Mouse (Mus musculus) heart, adult 2 months (tissue): ENCODE measurements around the gene Slc25a14. TPM values are rescaled to one million over a fixed set of nuclear protein-coding genes. Genes with fewer than 3 reads are reported as not detected.
A peak's percentile ranks its signal among the peaks of the same experiment; 100 is the strongest.

ENCODE experiments used
- DNase-seq, 2 experiments: peaks; one replicate each; pipeline ENCODE4 v3.0.0; 2021
- H3K27ac ChIP-seq: fragments of 200-600 bp; 2 replicates; pipeline ENCODE4 v1.8.1; 2022
- H3K27me3 ChIP-seq: fragments of 200-500 bp; 2 replicates; pipeline ENCODE4 v1.6.1; 2012; ENCODE audit warnings: mild to moderate bottlenecking, low read length, inconsistent platforms, mixed read lengths; ENCODE audit not compliant: control insufficient read depth, insufficient read depth
- H3K36me3 ChIP-seq: fragments of 200-500 bp; 2 replicates; pipeline ENCODE4 v1.6.1; 2012; ENCODE audit warnings: low read length, inconsistent platforms; ENCODE audit not compliant: control insufficient read depth, insufficient read depth
- H3K4me1 ChIP-seq: fragments of 200-500 bp; 2 replicates; pipeline ENCODE4 v1.6.1; 2011; ENCODE audit warnings: low read length; ENCODE audit not compliant: control insufficient read depth, insufficient read depth
- H3K4me3 ChIP-seq: fragments of 200-600 bp; 2 replicates; pipeline ENCODE4 v1.8.1; 2022
- H3K79me2 ChIP-seq: fragments of 200-500 bp; replicated peaks from 2 replicates; pipeline ENCODE4 v1.6.1; 2012; ENCODE audit warnings: mild to moderate bottlenecking, inconsistent platforms, low read length, moderate library complexity, mixed read lengths; ENCODE audit not compliant: control insufficient read depth, insufficient read depth
- H3K9ac ChIP-seq: fragments of 200-500 bp; 2 replicates; pipeline ENCODE4 v1.6.1; 2012; ENCODE audit warnings: low read depth, mild to moderate bottlenecking, control low read depth, inconsistent platforms, low read length, mixed read lengths
- CTCF ChIP-seq: fragments of 200-600 bp; IDR thresholded peaks from 2 replicates; pipeline ENCODE4 v1.8.1; 2022; ENCODE audit warnings: antibody characterized with exemption, mild to moderate bottlenecking, moderate library complexity
- EP300 ChIP-seq: fragments of 200-500 bp; IDR thresholded peaks from 2 replicates; pipeline ENCODE4 v1.6.1; 2011; ENCODE audit warnings: low read depth, low read length, control low read depth; ENCODE audit not compliant: insufficient read depth
- POLR2A ChIP-seq: fragments of 200-500 bp; IDR thresholded peaks from 2 replicates; pipeline ENCODE4 v1.6.1; 2011; ENCODE audit warnings: mild to moderate bottlenecking, low read depth, low read length, control low read depth; ENCODE audit not compliant: insufficient read depth
- WGBS: fragments of 180-500 bp; shearing (Covaris S2); methylation state at CpG from one replicate; pipeline ENCODE4 v1.1.7; 2018; 5-methylcytosine and 5-hydroxymethylcytosine counted together
- intact Hi-C: fragments of 180-260 bp; cut with DNase I; formaldehyde crosslinking; loops from one replicate; pipeline ENCODE4 v1.15.1; 2025
- polyA plus RNA-seq: library from polyadenylated mRNA; depleted of rRNA; stranded (reverse); fragments of >200 nt; gene quantifications from 2 replicates; pipeline ENCODE4 v1.2.3, GENCODE M21; 2012
- total RNA-seq, 2 experiments: library from RNA; stranded (reverse); gene quantifications; 2 replicates each; pipeline ENCODE4 v1.2.3; 2021

The Slc25a14 gene
- total and polyA plus RNA-seq, 3 experiments = 1.6 to 2.1 (median 1.9) TPM

- Histone ChIP-seq H3K4me1 (no peaks in the 10 kb centered on the region), H3K79me2 (no peaks in the 10 kb centered on the region), H3K9ac (no peak overlapping the region), H3K27ac (no peak overlapping the region), H3K36me3 (no peaks in the 10 kb centered on the region), H3K27me3 (no peaks in the 10 kb centered on the region), H3K4me3 (no peak overlapping the region)
- no peak for TF ChIP-seq CTCF
- intact Hi-C loops = no loop called here
- 44% methylated on average over 6 of the region's 6 CpGs for WGBS
- no peak for DNase-seq
Measured at GRCm38 (mm10) chrX:48666807-48667206, 43.6 kb downstream of the Slc25a14 start.

- Histone ChIP-seq H3K27ac (no peak overlapping the region), H3K27me3 (no peaks in the 10 kb centered on the region), H3K36me3 (no peaks in the 10 kb centered on the region), H3K4me3 (no peak overlapping the region), H3K79me2 (no peaks in the 10 kb centered on the region), H3K4me1 (no peaks in the 10 kb centered on the region), H3K9ac (no peak overlapping the region)
- TF ChIP-seq CTCF (peak; percentile 25), POLR2A (no peak)
- 56% methylated on average over 3 of the region's 3 CpGs for WGBS
- intact Hi-C loops = no loop called here
- DNase-seq = no peak
Measured at GRCm38 (mm10) chrX:48669588-48669987, 46.4 kb downstream of the Slc25a14 start.

- no peak for TF ChIP-seq CTCF
- no peak for TF ChIP-seq EP300
- no peak for TF ChIP-seq POLR2A
Measured at GRCm38 (mm10) chrX:48671714-48672113, 48.5 kb downstream of the Slc25a14 start.

GRCm38 (mm10) chrX:48674171-48674570 is 51.0 kb downstream of the Slc25a14 start, which contains the start of gene Gpr119:
Gene Gpr119, minus strand, starts transcription at chrX:48674478.
- DNase-seq = no peak
- Histone ChIP-seq H3K36me3 (no peaks in the 10 kb centered on the region), H3K4me1 (no peaks in the 10 kb centered on the region), H3K27ac (no peak within 1 kb of the TSS), H3K4me3 (no peak within 1 kb of the TSS), H3K9ac (no peak within 1 kb of the TSS), H3K79me2 (no peaks in the 10 kb centered on the region), H3K27me3 (no peaks in the 10 kb centered on the region)
- intact Hi-C loops = no loop called here
- no peak for TF ChIP-seq POLR2A
- TF ChIP-seq EP300 = no peak
- TF ChIP-seq CTCF = no peak
- WGBS = 28% methylated on average over 4 of the region's 4 CpGs

More at GRCm38 (mm10) chrX:48671714-48672113, 48.5 kb downstream of the Slc25a14 start:
- Histone ChIP-seq H3K36me3 (no peaks in the 10 kb centered on the region), H3K27ac (no peak overlapping the region), H3K4me1 (no peaks in the 10 kb centered on the region), H3K4me3 (no peak overlapping the region), H3K9ac (no peak overlapping the region), H3K27me3 (no peaks in the 10 kb centered on the region), H3K79me2 (no peaks in the 10 kb centered on the region)
- intact Hi-C loops = no loop called here
- 44% methylated on average over 3 of the region's 3 CpGs for WGBS
- DNase-seq = no peak

- H3K27ac ChIP-seq = no peak overlapping the region
- H3K9ac ChIP-seq = no peak overlapping the region
- no peaks in the 10 kb centered on the region for H3K79me2 ChIP-seq
- 19% methylated on average over 3 of the region's 3 CpGs for WGBS
- intact Hi-C loops = loop anchor here (10.0 kb wide), 1 partner anchor 621 kb away; no protein-coding TSS in a partner anchor
- no peaks in the 10 kb centered on the region for H3K4me1 ChIP-seq
- TF ChIP-seq POLR2A (no peak), EP300 (no peak), CTCF (peak; percentile 87)
- peak; percentile 6 to 41 for DNase-seq
- no peaks in the 10 kb centered on the region for H3K36me3 ChIP-seq
- H3K27me3 ChIP-seq = no peaks in the 10 kb centered on the region
- no peak overlapping the region for H3K4me3 ChIP-seq
Measured at GRCm38 (mm10) chrX:48683451-48683850, 60.2 kb downstream of the Slc25a14 start.

GRCm38 (mm10) chrX:48683857-48684256 is 60.6 kb downstream of the Slc25a14 start:
- no peak overlapping the region for H3K27ac ChIP-seq

More at GRCm38 (mm10) chrX:48683857-48684256, 60.6 kb downstream of the Slc25a14 start:
- TF ChIP-seq EP300 (no peak), POLR2A (no peak), CTCF (no peak)
- 60% methylated on average over 5 of the region's 5 CpGs for WGBS
- Histone ChIP-seq H3K9ac (no peak overlapping the region), H3K27me3 (no peaks in the 10 kb centered on the region), H3K4me1 (no peaks in the 10 kb centered on the region), H3K79me2 (no peaks in the 10 kb centered on the region), H3K4me3 (no peak overlapping the region), H3K36me3 (no peaks in the 10 kb centered on the region)
- intact Hi-C loops = loop anchor here (10.0 kb wide), 1 partner anchor 621 kb away; no protein-coding TSS in a partner anchor
- DNase-seq = no peak
